ENCODE assay signal across 11 mouse cellular contexts in the genomic region with DNA sequence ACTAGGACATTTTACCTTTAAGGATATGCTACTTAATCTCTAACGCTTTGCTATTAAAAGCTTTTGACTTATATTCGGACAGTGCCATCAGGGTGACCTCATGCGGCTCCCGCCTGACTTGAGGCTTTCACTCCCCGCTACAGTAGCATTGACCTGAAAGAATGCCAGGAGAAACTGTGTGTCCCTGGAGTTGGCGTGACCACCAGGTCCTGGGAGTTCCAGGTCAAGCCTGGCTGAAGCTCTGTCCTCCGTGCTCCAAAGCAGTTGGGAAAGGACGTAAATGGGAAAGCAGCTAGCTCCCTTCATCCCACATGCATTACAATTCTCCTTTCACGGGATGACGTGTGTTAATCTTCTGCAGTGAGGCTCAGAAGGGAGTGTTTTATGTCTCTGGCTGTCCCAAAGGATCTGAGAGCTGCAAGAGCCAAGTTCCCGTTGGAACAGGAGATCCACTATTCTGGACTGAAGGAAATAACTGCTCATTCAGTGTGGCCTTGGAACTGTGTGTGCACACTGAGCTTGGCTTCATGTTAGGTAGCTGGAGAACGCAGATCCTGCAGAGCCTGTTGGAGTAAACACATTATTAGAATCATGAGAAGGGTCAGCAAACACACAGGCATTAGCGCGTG. TPM values are rescaled to one million over a fixed set of nuclear protein-coding genes. Genes with fewer than 3 reads are reported as not detected.
DNase-seq lines count a peak whose midpoint lies in the region; ATAC-seq and TF ChIP-seq lines count a peak whose summit lies in the region.
"Had no signal": no experiment of that assay in that cellular context is flagged by ENCODE, and none has a peak within 500 bp of the region (broad histone marks: within the 10 kb centered on the region; RNA-seq: fewer than 3 reads in every experiment).

No protein-coding gene starts in this region.

- no peaks in the 10 kb centered on the region for H3K27me3 ChIP-seq in hindbrain, postnatal 0 days (ENCODE audit: insufficient read depth, low read length)
- H3K27me3 ChIP-seq in hindbrain, embryonic 16.5 days (replicated peaks; ENCODE audit: control insufficient read depth, insufficient read depth, low read length) = no peaks in the 10 kb centered on the region
- no peaks in the 10 kb centered on the region for H3K27me3 ChIP-seq in embryonic facial prominence, embryonic 12.5 days
- no peaks in the 10 kb centered on the region for H3K27me3 ChIP-seq in heart, embryonic 12.5 days (replicated peaks)
- peaks cover 19% of the 10 kb centered on the region for H3K27me3 ChIP-seq in limb, embryonic 12.5 days
- H3K27me3 ChIP-seq: neural tube, embryonic 13.5 days had no signal

- WGBS in hindbrain, postnatal 0 days = 57% methylated on average over 14 of the region's 14 CpGs
- 64% methylated on average over 14 of the region's 14 CpGs for WGBS in hindbrain, embryonic 16.5 days
- WGBS in embryonic facial prominence, embryonic 12.5 days = 62% methylated on average over 14 of the region's 14 CpGs
- WGBS in heart, embryonic 12.5 days = 55% methylated on average over 14 of the region's 14 CpGs
- WGBS in limb, embryonic 12.5 days = 68% methylated on average over 14 of the region's 14 CpGs

- ATAC-seq in hindbrain, postnatal 0 days = peak; percentile 27; the same call in 1 of the 2 replicates
- no peak for ATAC-seq in hindbrain, embryonic 16.5 days
- no peak for ATAC-seq in embryonic facial prominence, embryonic 12.5 days (ENCODE audit: insufficient number of reproducible peaks, insufficient read depth, low FRiP score, low TSS enrichment)
- 0 out of 2 replicates have a peak, but pooled peaks have one; percentile 20 for ATAC-seq in heart, embryonic 12.5 days (ENCODE audit: insufficient number of reproducible peaks, low FRiP score)
- ATAC-seq in limb, embryonic 12.5 days (ENCODE audit: insufficient number of reproducible peaks, insufficient read depth, low FRiP score, low TSS enrichment, low read depth) = no peak

- H3K27ac ChIP-seq in hindbrain, postnatal 0 days = no peak overlapping the region
- no peak overlapping the region for H3K27ac ChIP-seq in hindbrain, embryonic 16.5 days (ENCODE audit: low read depth, low read length)
- H3K27ac ChIP-seq in embryonic facial prominence, embryonic 12.5 days = 0 out of 2 replicates have a peak overlapping the region, but pooled peaks have one; percentile 36
- peak overlapping the region; percentile 71 for H3K27ac ChIP-seq in heart, embryonic 12.5 days (ENCODE audit: poor library complexity, severe bottlenecking)
- H3K27ac ChIP-seq in limb, embryonic 12.5 days = peak overlapping the region; percentile 42; the same call in 1 of the 2 replicates
- H3K27ac ChIP-seq: hindbrain, embryonic 13.5 days; neural tube, embryonic 13.5 days had no signal

- no peak overlapping the region for H3K9ac ChIP-seq in hindbrain, postnatal 0 days (replicated peaks; ENCODE audit: low read length)
- no peak overlapping the region for H3K9ac ChIP-seq in hindbrain, embryonic 16.5 days (ENCODE audit: low read depth, low read length)
- no peak overlapping the region for H3K9ac ChIP-seq in embryonic facial prominence, embryonic 12.5 days
- H3K9ac ChIP-seq in heart, embryonic 12.5 days = no peak overlapping the region
- no peak overlapping the region for H3K9ac ChIP-seq in limb, embryonic 12.5 days (replicated peaks)
- H3K9ac ChIP-seq: hindbrain, embryonic 13.5 days; neural tube, embryonic 13.5 days had no signal

- no peak overlapping the region for H3K4me2 ChIP-seq in hindbrain, postnatal 0 days (ENCODE audit: low read depth, low read length)
- no peak overlapping the region for H3K4me2 ChIP-seq in hindbrain, embryonic 16.5 days (ENCODE audit: low read length)
- no peak overlapping the region for H3K4me2 ChIP-seq in embryonic facial prominence, embryonic 12.5 days (replicated peaks)
- no peak overlapping the region for H3K4me2 ChIP-seq in heart, embryonic 12.5 days
- H3K4me2 ChIP-seq in limb, embryonic 12.5 days = no peak overlapping the region
- H3K4me2 ChIP-seq: hindbrain, embryonic 13.5 days; neural tube, embryonic 13.5 days had no signal

- no peaks in the 10 kb centered on the region for H3K9me3 ChIP-seq in hindbrain, postnatal 0 days (ENCODE audit: low read length)
- H3K9me3 ChIP-seq in hindbrain, embryonic 16.5 days (ENCODE audit: control insufficient read depth, low read length) = no peaks in the 10 kb centered on the region
- H3K9me3 ChIP-seq in embryonic facial prominence, embryonic 12.5 days = no peaks in the 10 kb centered on the region
- H3K9me3 ChIP-seq in heart, embryonic 12.5 days (replicated peaks) = no peaks in the 10 kb centered on the region
- no peaks in the 10 kb centered on the region for H3K9me3 ChIP-seq in limb, embryonic 12.5 days
- H3K9me3 ChIP-seq: hindbrain, embryonic 13.5 days; neural tube, embryonic 13.5 days had no signal

- no peak for TF ChIP-seq CTCF in hindbrain, postnatal 0 days (IDR thresholded peaks at IDR 0.05; ENCODE audit: low read depth)

- peaks cover 5% of the 10 kb centered on the region; the same call in 1 of the 2 replicates for H3K4me1 ChIP-seq in hindbrain, postnatal 0 days (ENCODE audit: insufficient read depth, low read length)
- no peaks in the 10 kb centered on the region; the same call in 1 of the 2 replicates for H3K4me1 ChIP-seq in hindbrain, embryonic 16.5 days (ENCODE audit: control insufficient read depth, insufficient read depth, low read depth, low read length)
- peaks cover 15% of the 10 kb centered on the region; the same call in 1 of the 2 replicates for H3K4me1 ChIP-seq in embryonic facial prominence, embryonic 12.5 days
- peaks cover 46% of the 10 kb centered on the region for H3K4me1 ChIP-seq in heart, embryonic 12.5 days (replicated peaks)
- peaks cover 19% of the 10 kb centered on the region for H3K4me1 ChIP-seq in limb, embryonic 12.5 days (replicated peaks)

- H3K36me3 ChIP-seq in hindbrain, postnatal 0 days (ENCODE audit: insufficient read depth, low read length) = no peaks in the 10 kb centered on the region
- H3K36me3 ChIP-seq in hindbrain, embryonic 16.5 days (ENCODE audit: control insufficient read depth, insufficient read depth, low read length) = no peaks in the 10 kb centered on the region
- H3K36me3 ChIP-seq in embryonic facial prominence, embryonic 12.5 days = peaks cover 33% of the 10 kb centered on the region
- peaks cover 60% of the 10 kb centered on the region for H3K36me3 ChIP-seq in heart, embryonic 12.5 days
- peaks cover 6% of the 10 kb centered on the region; the same call in 1 of the 2 replicates for H3K36me3 ChIP-seq in limb, embryonic 12.5 days
- H3K36me3 ChIP-seq: hindbrain, embryonic 13.5 days; neural tube, embryonic 13.5 days had no signal

- no peak for DNase-seq in hindbrain, postnatal 0 days (ENCODE audit: low spot score)
- DNase-seq in cerebellum, postnatal 10 days = no peak
- no peak for DNase-seq in spleen, postnatal 4 days (ENCODE audit: low spot score in 2 of 2)
- DNase-seq in embryo, embryonic 11 days = no peak

- no peak overlapping the region for H3K4me3 ChIP-seq in hindbrain, postnatal 0 days (ENCODE audit: low read length)
- H3K4me3 ChIP-seq in hindbrain, embryonic 16.5 days (ENCODE audit: low read length) = no peak overlapping the region
- H3K4me3 ChIP-seq in embryonic facial prominence, embryonic 12.5 days = no peak overlapping the region
- H3K4me3 ChIP-seq in heart, embryonic 12.5 days = no peak overlapping the region
- no peak overlapping the region for H3K4me3 ChIP-seq in limb, embryonic 12.5 days (replicated peaks)
- H3K4me3 ChIP-seq: erythroblast, embryonic 14.5 days; hindbrain, embryonic 13.5 days; neural tube, embryonic 13.5 days had no signal

RNA-seq across cellular contexts. Expression of a gene that starts 23.9 kb away (rescaled TPM):
- 69.6 and 73.4 TPM in 2 replicates for total RNA-seq in hindbrain, postnatal 0 days (2014; rRNA removed)
- polyA plus RNA-seq in hindbrain, postnatal 0 days (2015; fragmentation: Nextera tagmentation; extraction: Ambion mirVana) = 107 and 108 TPM in 2 replicates
- polyA plus RNA-seq in hindbrain, embryonic 16.5 days (2015; fragmentation: Nextera tagmentation; extraction: Ambion mirVana) = 153 and 199 TPM in 2 replicates
- 636 and 644 TPM in 2 replicates for polyA plus RNA-seq in embryonic facial prominence, embryonic 12.5 days (2016; fragmentation: Nextera tagmentation; extraction: Ambion mirVana)
- polyA plus RNA-seq in heart, embryonic 12.5 days (2016; fragmentation: Nextera tagmentation; extraction: Ambion mirVana) = 378 and 387 TPM in 2 replicates
- 261 and 301 TPM in 2 replicates for polyA plus RNA-seq in limb, embryonic 12.5 days (2016; fragmentation: Nextera tagmentation; extraction: Ambion mirVana)

Comparison
In these comparisons a context has a peak if more than half of its experiments do, and no peak if none do; other contexts are left out.
1. ATAC-seq: peak in hindbrain, postnatal 0 days (single experiment) and heart, embryonic 12.5 days (single experiment); none in hindbrain, embryonic 16.5 days (single experiment), embryonic facial prominence, embryonic 12.5 days (single experiment) and limb, embryonic 12.5 days (single experiment).
2. H3K27ac ChIP-seq: peak in embryonic facial prominence, embryonic 12.5 days (single experiment), heart, embryonic 12.5 days (single experiment) and limb, embryonic 12.5 days (single experiment); none in hindbrain, postnatal 0 days (single experiment) and hindbrain, embryonic 16.5 days (single experiment).